Mouse (Mus musculus) hindbrain, embryonic 14.5 days (tissue): ENCODE data around the gene Cntnap5a. TPM values are rescaled to one million over a fixed set of nuclear protein-coding genes. Genes with fewer than 3 reads are reported as not detected.
"Not testable (repeated sequence)": the region's sequence is repeated elsewhere in the genome, so short reads cannot be mapped to it uniquely, and the experiment has no call there.

Experiments
- ATAC-seq: fragments of 200-750 bp; cut with Nextera tagmentation; 2 replicates; pipeline ENCODE4 v1.8.0; 2017; ENCODE audit warnings: moderate number of reproducible peaks, mild to moderate bottlenecking, moderate TSS enrichment, moderate library complexity; ENCODE audit not compliant: low FRiP score
- DNase-seq: peaks from one replicate; pipeline ENCODE4 v3.0.0-alpha.2; 2015; ENCODE audit warnings: low spot score
- H3K27ac ChIP-seq: fragments of 300-500 bp; sonication (generic); 2 replicates; pipeline ENCODE4 v1.5.1; 2014; ENCODE audit warnings: mild to moderate bottlenecking, moderate library complexity
- H3K27me3 ChIP-seq: fragments of 300-500 bp; sonication (generic); 2 replicates; pipeline ENCODE4 v1.6.1; 2014; ENCODE audit warnings: mild to moderate bottlenecking, low read length, mixed read lengths; ENCODE audit not compliant: control insufficient read depth, insufficient read depth
- H3K36me3 ChIP-seq: fragments of 300-500 bp; sonication (generic); replicated peaks from 2 replicates; pipeline ENCODE4 v1.6.1; 2014; ENCODE audit not compliant: control insufficient read depth, insufficient read depth
- H3K4me1 ChIP-seq: fragments of 300-500 bp; sonication (generic); replicated peaks from 2 replicates; pipeline ENCODE4 v1.6.1; 2014; ENCODE audit warnings: antibody characterized with exemption, low read length, mixed read lengths; ENCODE audit not compliant: control insufficient read depth, insufficient read depth
- H3K4me2 ChIP-seq: fragments of 300-500 bp; sonication (generic); replicated peaks from 2 replicates; pipeline ENCODE4 v1.6.1; 2014; ENCODE audit warnings: mild to moderate bottlenecking, moderate library complexity
- H3K4me3 ChIP-seq: fragments of 300-500 bp; sonication (generic); replicated peaks from 2 replicates; pipeline ENCODE4 v1.5.1; 2014; ENCODE audit warnings: mild to moderate bottlenecking, low read length
- H3K9ac ChIP-seq: fragments of 300-500 bp; sonication (generic); 2 replicates; pipeline ENCODE4 v1.6.1; 2014
- H3K9me3 ChIP-seq: fragments of 300-500 bp; sonication (generic); 2 replicates; pipeline ENCODE4 v1.6.1; 2016; ENCODE audit warnings: low read length; ENCODE audit not compliant: control insufficient read depth
- WGBS: fragments of 180-500 bp; shearing (Covaris S2); extraction: QIAGEN DNeasy Blood & Tissue Kit; methylation state at CpG from one replicate; pipeline ENCODE4 v1.1.7; 2014; 5-methylcytosine and 5-hydroxymethylcytosine counted together
- polyA plus RNA-seq: library from polyadenylated mRNA; unstranded; fragments of >200 nt; fragmentation: Nextera tagmentation; extraction: Ambion mirVana; gene quantifications from 2 replicates; pipeline ENCODE4 v1.2.1, GENCODE M21; 2014

The Cntnap5a gene
- polyA plus RNA-seq, 1 experiment from 2014 or later = 2.5 TPM

GRCm38 (mm10) chr1:116128450-116129246, 444.1 kb downstream of the Cntnap5a start:
- DNase-seq (no peak), ATAC-seq (no peak)
- Histone ChIP-seq H3K36me3 (no peaks in the 10 kb centered on the region), H3K4me2 (no peak overlapping the region), H3K4me3 (no peak overlapping the region), H3K4me1 (no peaks in the 10 kb centered on the region), H3K27ac (no peak overlapping the region), H3K27me3 (no peaks in the 10 kb centered on the region), H3K9ac (no peak overlapping the region), H3K9me3 (no peaks in the 10 kb centered on the region)
- 54% methylated on average over 1 of the region's 1 CpGs for WGBS

- Histone ChIP-seq H3K4me1 (no peaks in the 10 kb centered on the region), H3K36me3 (no peaks in the 10 kb centered on the region), H3K4me3 (no peak overlapping the region), H3K27ac (no peak overlapping the region), H3K4me2 (no peak overlapping the region), H3K9me3 (no peaks in the 10 kb centered on the region), H3K9ac (no peak overlapping the region), H3K27me3 (no peaks in the 10 kb centered on the region)
- no peak for ATAC-seq
- no peak for DNase-seq
Measured at GRCm38 (mm10) chr1:116132471-116132870, 447.9 kb downstream of the Cntnap5a start.

- H3K27me3 ChIP-seq = no peaks in the 10 kb centered on the region
- H3K36me3 ChIP-seq = no peaks in the 10 kb centered on the region
- no peaks in the 10 kb centered on the region for H3K4me1 ChIP-seq
- DNase-seq (no peak), ATAC-seq (no peak)
- H3K4me2 ChIP-seq = no peak overlapping the region
- H3K9ac ChIP-seq = no peak overlapping the region
- H3K4me3 ChIP-seq = no peak overlapping the region
- H3K9me3 ChIP-seq = no peaks in the 10 kb centered on the region
- H3K27ac ChIP-seq = no peak overlapping the region
Measured at GRCm38 (mm10) chr1:116149764-116150369, 465.3 kb downstream of the Cntnap5a start.

GRCm38 (mm10) chr1:116184471-116184870, 499.9 kb downstream of the Cntnap5a start:
- no peak overlapping the region for H3K4me3 ChIP-seq
- H3K9ac ChIP-seq = no peak overlapping the region
- no peak overlapping the region for H3K4me2 ChIP-seq
- H3K27ac ChIP-seq = no peak overlapping the region
- no peak for ATAC-seq
- H3K36me3 ChIP-seq = no peaks in the 10 kb centered on the region
- no peak for DNase-seq
- no peaks in the 10 kb centered on the region for H3K9me3 ChIP-seq
- no peaks in the 10 kb centered on the region for H3K4me1 ChIP-seq
- H3K27me3 ChIP-seq = no peaks in the 10 kb centered on the region
- 91% methylated on average over 2 of the region's 2 CpGs for WGBS

- DNase-seq, H3K27me3 ChIP-seq, H3K4me1 ChIP-seq, H3K4me3 ChIP-seq, H3K36me3 ChIP-seq, H3K27ac ChIP-seq, H3K4me2 ChIP-seq, H3K9me3 ChIP-seq, H3K9ac ChIP-seq: not testable (repeated sequence)
- peak; percentile 6; the same call in 1 of the 2 replicates for ATAC-seq
- 28% methylated on average over 1 of the region's 1 CpGs for WGBS
Measured at GRCm38 (mm10) chr1:116188142-116188541, 503.6 kb downstream of the Cntnap5a start.

GRCm38 (mm10) chr1:116192299-116192698, 507.7 kb downstream of the Cntnap5a start:
- no peak for ATAC-seq
- H3K27me3 ChIP-seq = no peaks in the 10 kb centered on the region
- no peaks in the 10 kb centered on the region for H3K36me3 ChIP-seq
- no peak overlapping the region for H3K27ac ChIP-seq
- H3K4me1 ChIP-seq = no peaks in the 10 kb centered on the region
- H3K4me2 ChIP-seq = no peak overlapping the region
- H3K4me3 ChIP-seq = no peak overlapping the region
- H3K9ac ChIP-seq = no peak overlapping the region
- 93% methylated on average over 2 of the region's 2 CpGs for WGBS
- H3K9me3 ChIP-seq = no peaks in the 10 kb centered on the region
- no peak for DNase-seq

- no peaks in the 10 kb centered on the region for H3K36me3 ChIP-seq
- no peak overlapping the region for H3K4me2 ChIP-seq
- DNase-seq (no peak), ATAC-seq (0 out of 2 replicates have a peak, but pooled peaks have one; percentile 24)
- no peak overlapping the region for H3K4me3 ChIP-seq
- no peak overlapping the region for H3K9ac ChIP-seq
- H3K9me3 ChIP-seq = no peaks in the 10 kb centered on the region
- H3K4me1 ChIP-seq = no peaks in the 10 kb centered on the region; the same call in 1 of the 2 replicates
- H3K27me3 ChIP-seq = no peaks in the 10 kb centered on the region
- H3K27ac ChIP-seq = no peak overlapping the region
Measured at GRCm38 (mm10) chr1:116216883-116217282, 532.3 kb downstream of the Cntnap5a start.

- ATAC-seq = peak; percentile 51; the same call in 1 of the 2 replicates
Measured at GRCm38 (mm10) chr1:116240538-116240937, 556.0 kb downstream of the Cntnap5a start.

GRCm38 (mm10) chr1:116243856-116244255, 559.3 kb downstream of the Cntnap5a start:
- DNase-seq = no peak
- H3K4me3 ChIP-seq = no peak overlapping the region
- H3K4me2 ChIP-seq = no peak overlapping the region
- H3K27me3 ChIP-seq = no peaks in the 10 kb centered on the region
- H3K27ac ChIP-seq = no peak overlapping the region
- 90% methylated on average over 2 of the region's 2 CpGs for WGBS
- no peak for ATAC-seq
- H3K4me1 ChIP-seq = no peaks in the 10 kb centered on the region
- H3K9ac ChIP-seq = no peak overlapping the region
- no peaks in the 10 kb centered on the region for H3K36me3 ChIP-seq
- no peaks in the 10 kb centered on the region for H3K9me3 ChIP-seq

More at GRCm38 (mm10) chr1:116240538-116240937, 556.0 kb downstream of the Cntnap5a start:
- H3K36me3 ChIP-seq = no peaks in the 10 kb centered on the region
- no peak overlapping the region for H3K4me2 ChIP-seq
- H3K27ac ChIP-seq = no peak overlapping the region
- H3K4me1 ChIP-seq = no peaks in the 10 kb centered on the region
- no peak overlapping the region for H3K4me3 ChIP-seq
- no peaks in the 10 kb centered on the region for H3K27me3 ChIP-seq
- DNase-seq = no peak
- no peak overlapping the region for H3K9ac ChIP-seq
- no peaks in the 10 kb centered on the region for H3K9me3 ChIP-seq
